Mouse (Mus musculus): ENCODE data around the gene Spg7.

GRCm38 (mm10) chr8:123100288-123100687 lies 37.5 kb downstream of the Spg7 start:
- TF ChIP-seq POLR2A (IDR thresholded peaks at IDR 0.05; ENCODE audit: insufficient read depth, low read length) (no peak), EP300 (IDR thresholded peaks at IDR 0.05; ENCODE audit: insufficient read depth, low read depth, low read length) (peak; percentile 62; the same call in 1 of the 2 replicates)

Measured in ES-Bruce4 (cell line).